Mouse (Mus musculus): Measurements from ENCODE around the gene Nek5. TPM values are rescaled to one million over a fixed set of nuclear protein-coding genes. Genes with fewer than 3 reads are reported as not detected.

Gene Nek5
- 2.0 and 4.7 TPM in 2 replicates for polyA plus RNA-seq (2015; fragmentation: Nextera tagmentation; extraction: Ambion mirVana)

DNA sequence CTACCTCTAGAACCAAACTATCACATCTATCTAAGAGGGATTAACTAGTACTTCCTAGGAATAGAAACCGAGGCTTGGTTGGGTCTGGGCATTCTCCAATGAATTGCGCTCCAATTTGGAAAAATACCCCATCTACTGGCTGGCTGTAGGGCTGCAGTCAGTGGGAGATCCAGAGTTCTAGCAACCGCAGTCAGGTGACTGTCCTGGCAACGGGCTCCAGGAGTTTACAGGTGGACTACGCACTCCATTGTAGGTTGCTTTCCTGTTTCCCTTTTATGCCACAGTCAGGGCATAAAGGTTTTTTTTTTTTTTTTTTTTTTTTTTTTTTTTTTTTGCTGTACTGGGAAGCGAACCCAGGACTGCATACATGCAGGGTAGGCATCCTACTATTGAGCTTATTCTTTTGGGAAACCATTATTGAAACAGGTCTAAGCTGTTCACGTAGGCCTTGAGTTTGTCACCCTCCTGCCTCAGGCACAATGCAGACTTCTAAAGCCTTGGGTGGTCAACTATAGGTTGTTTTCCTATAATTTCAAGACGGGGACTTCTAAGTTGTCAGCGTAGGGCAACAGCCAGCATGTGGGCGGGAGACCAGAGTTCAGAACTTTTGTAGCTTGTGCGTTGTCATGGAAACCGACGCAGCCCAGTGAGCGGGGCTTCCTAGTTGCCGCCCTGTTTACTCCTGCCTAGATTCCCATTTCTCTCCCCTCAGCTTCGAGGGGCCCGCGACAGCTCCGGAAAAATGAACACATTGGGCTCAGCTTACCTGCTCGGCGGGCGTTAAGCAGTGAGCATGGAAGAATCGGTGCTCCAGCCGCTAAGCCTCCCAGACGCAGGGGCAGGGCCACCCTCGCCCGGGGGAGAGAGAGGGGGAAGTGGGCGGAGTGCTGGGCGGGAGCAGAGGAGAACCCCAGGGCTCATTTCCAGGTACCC lies at the start of gene Nek5:
Gene Nek5, minus strand, starts transcription at position 834 of the 933 bp plus-strand sequence.

DNA sequence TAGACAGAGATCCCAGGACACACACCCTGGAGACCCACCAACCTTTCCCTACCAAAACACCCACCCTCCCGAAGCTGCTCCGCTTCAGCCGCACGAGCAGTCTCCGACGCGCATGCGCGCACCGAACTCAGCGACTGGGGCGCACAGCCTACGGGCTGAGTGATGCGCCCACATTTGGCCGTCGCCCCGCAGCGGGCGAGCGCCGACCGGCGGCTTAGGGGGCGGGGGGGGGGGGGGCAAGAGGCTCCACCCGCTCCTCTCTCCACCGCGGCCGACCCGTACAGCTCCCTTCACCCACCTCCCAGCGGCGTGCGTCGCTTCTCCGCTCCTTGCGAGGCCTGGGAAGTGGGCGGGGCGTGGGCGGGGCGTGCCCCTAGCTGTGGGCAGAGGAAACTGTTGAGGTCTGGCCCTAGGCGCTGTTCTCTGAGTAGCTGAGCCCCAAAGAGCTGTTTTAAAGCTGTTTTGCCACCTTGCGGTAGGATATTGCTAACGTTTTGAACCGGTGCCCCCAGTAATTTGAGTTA lies 41.3 kb upstream of the Nek5 start, which contains the start of gene Nek3:
Gene Nek3, minus strand, starts transcription at position 356 of the 524 bp plus-strand sequence.

DNA sequence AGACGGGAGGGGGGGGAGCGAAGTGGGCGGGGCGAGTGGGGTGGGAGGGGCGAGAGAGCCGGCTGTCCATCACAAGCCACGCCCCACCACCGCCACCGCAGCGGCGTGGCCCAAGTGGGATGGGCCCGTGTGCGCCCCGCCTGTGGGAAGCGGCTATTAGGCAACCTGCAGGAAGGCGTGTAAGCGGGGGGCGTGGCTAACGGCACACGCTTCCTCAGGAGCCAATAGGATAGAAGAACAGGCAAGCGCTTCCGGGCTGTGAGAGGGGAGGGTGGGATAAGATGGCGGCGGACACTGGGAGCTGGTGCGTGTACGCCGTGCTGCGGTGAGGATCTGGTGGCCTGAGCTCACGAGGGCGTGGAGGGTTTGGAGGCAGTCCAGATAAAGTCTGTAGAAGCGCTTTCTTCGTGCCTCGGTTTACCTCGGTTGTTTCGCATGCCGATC lies 64.4 kb downstream of the Nek5 start, which contains the start of gene Alg11:
Gene Alg11, plus strand, starts transcription at position 276 of the 444 bp plus-strand sequence.

DNA sequence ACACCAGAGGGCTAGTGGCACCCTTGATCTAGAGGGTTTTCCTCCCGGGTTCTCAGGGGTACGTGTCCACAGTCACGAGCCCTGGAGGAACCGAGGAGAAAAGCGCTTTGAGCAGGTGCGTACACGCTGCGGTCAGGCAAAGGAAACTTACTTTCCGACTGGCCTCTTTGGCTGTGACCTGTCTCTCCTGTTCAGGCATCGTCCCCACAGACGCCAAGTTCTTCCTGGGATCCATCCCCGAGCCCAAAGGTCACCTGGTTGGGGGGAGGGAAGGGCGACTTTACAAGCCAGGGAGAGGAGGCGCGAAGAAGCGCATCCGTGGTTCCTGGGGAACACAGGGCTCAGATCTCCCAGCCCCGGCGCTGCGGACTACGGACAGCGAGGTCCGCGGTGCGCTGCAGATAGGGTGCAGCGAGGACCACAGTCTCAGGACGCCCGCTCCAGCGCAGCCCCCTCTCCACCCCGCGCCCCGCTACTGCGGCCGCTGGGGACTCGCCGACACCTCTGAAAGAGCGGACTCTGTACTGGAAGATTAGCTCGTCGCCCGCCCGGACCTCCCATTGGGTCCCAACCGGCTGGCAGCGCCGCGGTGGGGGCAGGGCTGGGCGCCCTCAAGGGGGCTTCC lies 64.9 kb downstream of the Nek5 start, which contains the start of gene Atp7b:
Gene Atp7b, minus strand, starts transcription at position 485 of the 625 bp plus-strand sequence.

Other genes starting within 250 kb of the Nek5 start
- gene Defb9, start 239.6 kb downstream of the Nek5 start, polyA plus RNA-seq (2015; fragmentation: Nextera tagmentation; extraction: Ambion mirVana) = not detected in 2 replicates
- not detected in 2 replicates for gene Defb11, start 218.6 kb downstream of the Nek5 start, polyA plus RNA-seq (2015; fragmentation: Nextera tagmentation; extraction: Ambion mirVana)
- gene Defb15, start 192.3 kb downstream of the Nek5 start, polyA plus RNA-seq (2015; fragmentation: Nextera tagmentation; extraction: Ambion mirVana) = not detected in 2 replicates
- gene Defb35, start 186.7 kb downstream of the Nek5 start, polyA plus RNA-seq (2015; fragmentation: Nextera tagmentation; extraction: Ambion mirVana) = not detected in 2 replicates
- gene Defb13, start 178.3 kb downstream of the Nek5 start, polyA plus RNA-seq (2015; fragmentation: Nextera tagmentation; extraction: Ambion mirVana) = not detected in 2 replicates
- gene Fam90a1a, start 166.3 kb downstream of the Nek5 start, polyA plus RNA-seq (2015; fragmentation: Nextera tagmentation; extraction: Ambion mirVana) = not detected in 2 replicates
- not detected in 2 replicates for gene Ccdc70, start 155.3 kb downstream of the Nek5 start, polyA plus RNA-seq (2015; fragmentation: Nextera tagmentation; extraction: Ambion mirVana)
- 0.41 and 0.84 TPM in 2 replicates for gene Atp7b, start 64.7 kb downstream of the Nek5 start, polyA plus RNA-seq (2015; fragmentation: Nextera tagmentation; extraction: Ambion mirVana)
- 18.8 and 22.3 TPM in 2 replicates for gene Alg11, start 64.3 kb downstream of the Nek5 start, polyA plus RNA-seq (2015; fragmentation: Nextera tagmentation; extraction: Ambion mirVana)
- 6.7 and 7.1 TPM in 2 replicates for gene Nek3, start 41.4 kb upstream of the Nek5 start, polyA plus RNA-seq (2015; fragmentation: Nextera tagmentation; extraction: Ambion mirVana)
- gene Ckap2, start 60.8 kb upstream of the Nek5 start, polyA plus RNA-seq (2015; fragmentation: Nextera tagmentation; extraction: Ambion mirVana) = 20.2 and 21.0 TPM in 2 replicates
- gene Vps36, start 67.8 kb upstream of the Nek5 start, polyA plus RNA-seq (2015; fragmentation: Nextera tagmentation; extraction: Ambion mirVana) = 21.7 and 26.4 TPM in 2 replicates
- gene Thsd1, start 102.3 kb upstream of the Nek5 start, polyA plus RNA-seq (2015; fragmentation: Nextera tagmentation; extraction: Ambion mirVana) = 3.7 and 4.8 TPM in 2 replicates
- not detected in 2 replicates for gene Tpte, start 158.4 kb upstream of the Nek5 start, polyA plus RNA-seq (2015; fragmentation: Nextera tagmentation; extraction: Ambion mirVana)

Data from adrenal gland, postnatal 0 days (tissue).